Mouse (Mus musculus): ENCODE results near the gene Bicc1. TPM values are rescaled to one million over a fixed set of nuclear protein-coding genes. Genes with fewer than 3 reads are reported as not detected.
A peak's percentile ranks its signal among the peaks of the same experiment; 100 is the strongest.

Gene Bicc1
- polyA plus RNA-seq, 1 experiment from 2014 or later: 4.3 TPM

- no peaks in the 10 kb centered on the region for H3K36me3 ChIP-seq (ENCODE audit: control insufficient read depth, insufficient read depth, low read length)
- H3K9me3 ChIP-seq (replicated peaks; ENCODE audit: control insufficient read depth, low read length, poor library complexity, severe bottlenecking): no peaks in the 10 kb centered on the region
- H3K4me1 ChIP-seq (ENCODE audit: control insufficient read depth, insufficient read depth, low read length): no peaks in the 10 kb centered on the region
- no peak for ATAC-seq
- no peak overlapping the region for H3K27ac ChIP-seq (ENCODE audit: low read length)
- no peak overlapping the region for H3K9ac ChIP-seq (ENCODE audit: low read depth, low read length)
- H3K27me3 ChIP-seq (ENCODE audit: control insufficient read depth, insufficient read depth, low read depth, low read length): no peaks in the 10 kb centered on the region
- no peak overlapping the region for H3K4me3 ChIP-seq (ENCODE audit: low read depth, low read length)
- no peak overlapping the region for H3K4me2 ChIP-seq (ENCODE audit: low read length)
- 90% methylated on average over 3 of the region's 3 CpGs for WGBS
Measured at GRCm38 (mm10) chr10:71120769-71121165, 38.7 kb downstream of the Bicc1 start.

- no peak for ATAC-seq
- Histone ChIP-seq H3K27me3 (ENCODE audit: control insufficient read depth, insufficient read depth, low read depth, low read length) (no peaks in the 10 kb centered on the region), H3K4me2 (ENCODE audit: low read length) (no peak overlapping the region), H3K4me3 (ENCODE audit: low read depth, low read length) (no peak overlapping the region), H3K9me3 (replicated peaks; ENCODE audit: control insufficient read depth, low read length, poor library complexity, severe bottlenecking) (no peaks in the 10 kb centered on the region), H3K9ac (ENCODE audit: low read depth, low read length) (no peak overlapping the region), H3K4me1 (ENCODE audit: control insufficient read depth, insufficient read depth, low read length) (no peaks in the 10 kb centered on the region), H3K36me3 (ENCODE audit: control insufficient read depth, insufficient read depth, low read length) (no peaks in the 10 kb centered on the region), H3K27ac (ENCODE audit: low read length) (no peak overlapping the region)
- 83% methylated on average over 14 of the region's 14 CpGs for WGBS
Measured at GRCm38 (mm10) chr10:71120121-71120768, 39.3 kb downstream of the Bicc1 start.

- no peak for ATAC-seq
- WGBS: 78% methylated on average over 15 of the region's 15 CpGs
- H3K27me3 ChIP-seq (ENCODE audit: control insufficient read depth, insufficient read depth, low read depth, low read length): no peaks in the 10 kb centered on the region
- H3K36me3 ChIP-seq (ENCODE audit: control insufficient read depth, insufficient read depth, low read length): no peaks in the 10 kb centered on the region
- H3K27ac ChIP-seq (ENCODE audit: low read length): peak overlapping the region; percentile 14; the same call in 1 of the 2 replicates
- no peaks in the 10 kb centered on the region for H3K9me3 ChIP-seq (replicated peaks; ENCODE audit: control insufficient read depth, low read length, poor library complexity, severe bottlenecking)
- no peaks in the 10 kb centered on the region for H3K4me1 ChIP-seq (ENCODE audit: control insufficient read depth, insufficient read depth, low read length)
- H3K9ac ChIP-seq (ENCODE audit: low read depth, low read length): no peak overlapping the region
- H3K4me2 ChIP-seq (ENCODE audit: low read length): no peak overlapping the region
- no peak overlapping the region for H3K4me3 ChIP-seq (ENCODE audit: low read depth, low read length)
Measured at GRCm38 (mm10) chr10:71119120-71119847, 40.2 kb downstream of the Bicc1 start.

- H3K36me3 ChIP-seq (ENCODE audit: control insufficient read depth, insufficient read depth, low read length): no peaks in the 10 kb centered on the region
- no peak overlapping the region for H3K9ac ChIP-seq (ENCODE audit: low read depth, low read length)
- WGBS: 94% methylated on average over 7 of the region's 7 CpGs
- no peaks in the 10 kb centered on the region for H3K9me3 ChIP-seq (replicated peaks; ENCODE audit: control insufficient read depth, low read length, poor library complexity, severe bottlenecking)
- no peak overlapping the region for H3K4me3 ChIP-seq (ENCODE audit: low read depth, low read length)
- no peaks in the 10 kb centered on the region for H3K4me1 ChIP-seq (ENCODE audit: control insufficient read depth, insufficient read depth, low read length)
- no peak for ATAC-seq
- H3K27ac ChIP-seq (ENCODE audit: low read length): no peak overlapping the region
- H3K4me2 ChIP-seq (ENCODE audit: low read length): no peak overlapping the region
- H3K27me3 ChIP-seq (ENCODE audit: control insufficient read depth, insufficient read depth, low read depth, low read length): no peaks in the 10 kb centered on the region
Measured at GRCm38 (mm10) chr10:71117766-71118165, 41.7 kb downstream of the Bicc1 start.

GRCm38 (mm10) chr10:71114260-71114920 lies 45.1 kb downstream of the Bicc1 start:
- no peak overlapping the region for H3K9ac ChIP-seq (ENCODE audit: low read depth, low read length)
- H3K9me3 ChIP-seq (replicated peaks; ENCODE audit: control insufficient read depth, low read length, poor library complexity, severe bottlenecking): no peaks in the 10 kb centered on the region
- ATAC-seq: no peak
- H3K36me3 ChIP-seq (ENCODE audit: control insufficient read depth, insufficient read depth, low read length): no peaks in the 10 kb centered on the region
- H3K27me3 ChIP-seq (ENCODE audit: control insufficient read depth, insufficient read depth, low read depth, low read length): no peaks in the 10 kb centered on the region
- no peak overlapping the region for H3K4me3 ChIP-seq (ENCODE audit: low read depth, low read length)
- no peak overlapping the region for H3K27ac ChIP-seq (ENCODE audit: low read length)
- WGBS: 88% methylated on average over 10 of the region's 10 CpGs
- H3K4me1 ChIP-seq (ENCODE audit: control insufficient read depth, insufficient read depth, low read length): no peaks in the 10 kb centered on the region
- H3K4me2 ChIP-seq (ENCODE audit: low read length): no peak overlapping the region

GRCm38 (mm10) chr10:71106491-71107205 lies 52.9 kb downstream of the Bicc1 start:
- Histone ChIP-seq H3K4me1 (ENCODE audit: control insufficient read depth, insufficient read depth, low read length) (no peaks in the 10 kb centered on the region), H3K4me3 (ENCODE audit: low read depth, low read length) (no peak overlapping the region), H3K4me2 (ENCODE audit: low read length) (no peak overlapping the region), H3K9ac (ENCODE audit: low read depth, low read length) (no peak overlapping the region), H3K9me3 (replicated peaks; ENCODE audit: control insufficient read depth, low read length, poor library complexity, severe bottlenecking) (no peaks in the 10 kb centered on the region), H3K27me3 (ENCODE audit: control insufficient read depth, insufficient read depth, low read depth, low read length) (no peaks in the 10 kb centered on the region), H3K36me3 (ENCODE audit: control insufficient read depth, insufficient read depth, low read length) (no peaks in the 10 kb centered on the region), H3K27ac (ENCODE audit: low read length) (no peak overlapping the region)
- no peak for ATAC-seq
- WGBS: 94% methylated on average over 9 of the region's 9 CpGs

GRCm38 (mm10) chr10:71104791-71105190 lies 54.7 kb downstream of the Bicc1 start:
- WGBS: 79% methylated on average over 6 of the region's 6 CpGs
- no peak for ATAC-seq

GRCm38 (mm10) chr10:71100815-71101499 lies 58.5 kb downstream of the Bicc1 start:
- Histone ChIP-seq H3K27ac (ENCODE audit: low read length) (no peak overlapping the region), H3K9me3 (replicated peaks; ENCODE audit: control insufficient read depth, low read length, poor library complexity, severe bottlenecking) (no peaks in the 10 kb centered on the region)
- WGBS: 45% methylated on average over 8 of the region's 8 CpGs

More at GRCm38 (mm10) chr10:71104791-71105190, 54.7 kb downstream of the Bicc1 start:
- no peaks in the 10 kb centered on the region for H3K27me3 ChIP-seq (ENCODE audit: control insufficient read depth, insufficient read depth, low read depth, low read length)
- no peaks in the 10 kb centered on the region for H3K9me3 ChIP-seq (replicated peaks; ENCODE audit: control insufficient read depth, low read length, poor library complexity, severe bottlenecking)
- no peak overlapping the region for H3K27ac ChIP-seq (ENCODE audit: low read length)
- 0 out of 2 replicates have a peak, but pooled peaks cover 2% of the 10 kb centered on the region for H3K4me1 ChIP-seq (ENCODE audit: control insufficient read depth, insufficient read depth, low read length)
- no peak overlapping the region for H3K9ac ChIP-seq (ENCODE audit: low read depth, low read length)
- no peak overlapping the region for H3K4me2 ChIP-seq (ENCODE audit: low read length)
- no peak overlapping the region for H3K4me3 ChIP-seq (ENCODE audit: low read depth, low read length)
- no peaks in the 10 kb centered on the region for H3K36me3 ChIP-seq (ENCODE audit: control insufficient read depth, insufficient read depth, low read length)

More at GRCm38 (mm10) chr10:71100815-71101499, 58.5 kb downstream of the Bicc1 start:
- Histone ChIP-seq H3K36me3 (ENCODE audit: control insufficient read depth, insufficient read depth, low read length) (no peaks in the 10 kb centered on the region), H3K27me3 (ENCODE audit: control insufficient read depth, insufficient read depth, low read depth, low read length) (no peaks in the 10 kb centered on the region), H3K4me1 (ENCODE audit: control insufficient read depth, insufficient read depth, low read length) (0 out of 2 replicates have a peak, but pooled peaks cover 2% of the 10 kb centered on the region), H3K9ac (ENCODE audit: low read depth, low read length) (no peak overlapping the region), H3K4me3 (ENCODE audit: low read depth, low read length) (no peak overlapping the region), H3K4me2 (ENCODE audit: low read length) (no peak overlapping the region)
- ATAC-seq: peak; percentile 67

All from midbrain, embryonic 16.5 days (tissue).